Mouse (Mus musculus): ENCODE data around the gene Spr. TPM values are rescaled to one million over a fixed set of nuclear protein-coding genes. Genes with fewer than 3 reads are reported as not detected.

Gene Spr
- polyA plus RNA-seq (2014; fragmentation: Illumina TruSeq; extraction: RNeasy Lipid Tissue Mini Kit (QIAGEN cat#74804); ENCODE audit: low read depth, low replicate concordance) = 32.2 TPM

DNA sequence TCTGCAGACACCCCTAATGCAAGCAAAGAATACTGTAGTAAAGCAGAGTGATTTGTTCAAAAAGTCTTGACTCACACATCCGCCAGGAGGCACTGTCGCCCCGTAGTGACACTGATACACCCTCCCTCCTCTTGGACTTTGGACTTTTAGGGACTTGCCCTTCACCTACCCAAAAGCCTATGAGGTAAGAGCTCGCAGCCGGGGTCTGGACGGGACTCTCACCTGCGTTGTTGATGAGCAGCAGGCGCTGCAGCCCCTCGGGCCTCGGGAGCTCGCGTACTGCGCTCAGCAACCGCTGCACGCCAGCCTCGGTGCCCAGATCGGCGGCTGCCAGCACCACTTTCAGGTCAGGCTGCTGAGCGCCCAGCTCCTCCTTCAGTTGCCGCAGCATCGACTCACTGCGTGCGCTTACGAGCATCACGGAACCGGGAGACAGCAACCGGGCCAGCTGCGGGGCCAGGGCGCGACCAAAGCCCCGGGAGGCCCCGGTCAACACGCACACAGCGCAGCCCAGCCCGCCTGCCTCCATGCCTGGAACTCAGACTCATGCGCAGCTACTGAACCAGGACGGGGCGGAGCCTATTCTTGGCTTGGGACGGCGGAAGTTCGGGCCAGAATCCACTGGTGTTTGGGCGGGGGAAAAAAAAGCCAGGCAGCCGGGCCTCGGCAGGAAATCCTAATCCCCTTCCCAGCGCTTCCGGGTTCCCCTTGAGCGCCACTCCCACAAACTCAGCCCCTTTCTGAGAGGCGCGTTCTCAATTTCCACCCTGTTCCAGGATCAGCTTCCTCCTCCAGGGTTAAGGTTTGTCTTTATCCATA, at the start of gene Spr:
Gene Spr, minus strand, starts transcription at position 550 of the 819 bp plus-strand sequence.

Other genes with a start within 250 kb of the Spr start
- gene Exoc6b, start 68.3 kb downstream of the Spr start, polyA plus RNA-seq (2014; fragmentation: Illumina TruSeq; extraction: RNeasy Lipid Tissue Mini Kit (QIAGEN cat#74804); ENCODE audit: low read depth, low replicate concordance) = 11.5 TPM
- not detected for gene Emx1, start 49.7 kb upstream of the Spr start, polyA plus RNA-seq (2014; fragmentation: Illumina TruSeq; extraction: RNeasy Lipid Tissue Mini Kit (QIAGEN cat#74804); ENCODE audit: low read depth, low replicate concordance)
- 8.2 TPM for gene Sfxn5, start 195.7 kb upstream of the Spr start, polyA plus RNA-seq (2014; fragmentation: Illumina TruSeq; extraction: RNeasy Lipid Tissue Mini Kit (QIAGEN cat#74804); ENCODE audit: low read depth, low replicate concordance)
- gene Rab11fip5, start 236.9 kb upstream of the Spr start, polyA plus RNA-seq (2014; fragmentation: Illumina TruSeq; extraction: RNeasy Lipid Tissue Mini Kit (QIAGEN cat#74804); ENCODE audit: low read depth, low replicate concordance) = 22.9 TPM

All from adipose tissue, adult 10 weeks (tissue).